Mouse (Mus musculus) embryonic facial prominence, embryonic 10.5 days (tissue): ENCODE results near the gene Odf3l1. TPM values are rescaled to one million over a fixed set of nuclear protein-coding genes. Genes with fewer than 3 reads are reported as not detected.
A peak's percentile ranks its signal among the peaks of the same experiment; 100 is the strongest.

ENCODE experiments used
- DNase-seq: peaks from one replicate; pipeline ENCODE4 v3.0.0-alpha.2; 2017; ENCODE audit warnings: low spot score
- H3K27ac ChIP-seq: fragments of 300-500 bp; sonication (generic); replicated peaks from 2 replicates; pipeline ENCODE4 v1.5.1; 2016; ENCODE audit warnings: mild to moderate bottlenecking
- H3K27me3 ChIP-seq: fragments of 300-500 bp; sonication (generic); replicated peaks from 2 replicates; pipeline ENCODE4 v1.6.1; 2016; ENCODE audit warnings: low read depth, mild to moderate bottlenecking; ENCODE audit not compliant: poor library complexity, severe bottlenecking
- H3K36me3 ChIP-seq: fragments of 300-500 bp; sonication (generic); replicated peaks from 2 replicates; pipeline ENCODE4 v1.6.1; 2016; ENCODE audit warnings: mild to moderate bottlenecking, moderate library complexity
- H3K4me1 ChIP-seq: fragments of 300-500 bp; sonication (generic); 2 replicates; pipeline ENCODE4 v1.6.1; 2016
- H3K4me3 ChIP-seq: fragments of 300-500 bp; sonication (generic); 2 replicates; pipeline ENCODE4 v1.5.1; 2016; ENCODE audit warnings: mild to moderate bottlenecking, moderate library complexity
- H3K9me3 ChIP-seq: fragments of 300-500 bp; sonication (generic); 2 replicates; pipeline ENCODE4 v1.6.1; 2016; ENCODE audit warnings: mild to moderate bottlenecking
- WGBS: fragments of 180-500 bp; shearing (Covaris S2); methylation state at CpG from one replicate; pipeline ENCODE4 v1.1.7; 2016; 5-methylcytosine and 5-hydroxymethylcytosine counted together
- polyA plus RNA-seq: library from polyadenylated mRNA; unstranded; fragments of >200 nt; fragmentation: Nextera tagmentation; extraction: Ambion mirVana; gene quantifications from 2 replicates; pipeline ENCODE4 v1.2.1, GENCODE M21; 2016

Gene Odf3l1
- polyA plus RNA-seq, 1 experiment from 2014 or later, result not detected

GRCm38 (mm10) chr9:56880790-56881189 is 16.3 kb upstream of the Odf3l1 start:
- H3K9me3 ChIP-seq, result no peaks in the 10 kb centered on the region

GRCm38 (mm10) chr9:56877284-56877683 is 12.8 kb upstream of the Odf3l1 start:
- Histone ChIP-seq H3K36me3 (no peaks in the 10 kb centered on the region), H3K9me3 (no peaks in the 10 kb centered on the region), H3K27me3 (peaks cover 5% of the 10 kb centered on the region; the same call in 1 of the 2 replicates), H3K27ac (peak overlapping the region; percentile 24; the same call in 1 of the 2 replicates), H3K4me3 (no peak overlapping the region), H3K4me1 (peaks cover 29% of the 10 kb centered on the region)
- WGBS, result 51% methylated on average over 5 of the region's 5 CpGs
- no peak for DNase-seq

More at GRCm38 (mm10) chr9:56880790-56881189, 16.3 kb upstream of the Odf3l1 start:
- Histone ChIP-seq H3K27ac (peak overlapping the region; percentile 69), H3K4me3 (no peak overlapping the region), H3K36me3 (no peaks in the 10 kb centered on the region), H3K4me1 (peaks cover 35% of the 10 kb centered on the region), H3K27me3 (peaks cover 5% of the 10 kb centered on the region; the same call in 1 of the 2 replicates)
- peak; percentile 43 for DNase-seq
- 48% methylated on average over 9 of the region's 9 CpGs for WGBS

- no peak for DNase-seq
- Histone ChIP-seq H3K4me1 (peaks cover 29% of the 10 kb centered on the region), H3K27me3 (peaks cover 5% of the 10 kb centered on the region; the same call in 1 of the 2 replicates), H3K36me3 (no peaks in the 10 kb centered on the region), H3K4me3 (no peak overlapping the region), H3K9me3 (no peaks in the 10 kb centered on the region), H3K27ac (no peak overlapping the region; the same call in 1 of the 2 replicates)
- 52% methylated on average over 9 of the region's 9 CpGs for WGBS
Observed at GRCm38 (mm10) chr9:56876784-56877183, 12.3 kb upstream of the Odf3l1 start.

- Histone ChIP-seq H3K4me3 (no peak overlapping the region), H3K27ac (no peak overlapping the region), H3K9me3 (no peaks in the 10 kb centered on the region), H3K36me3 (no peaks in the 10 kb centered on the region), H3K4me1 (peaks cover 43% of the 10 kb centered on the region), H3K27me3 (0 out of 2 replicates have a peak, but pooled peaks cover 2% of the 10 kb centered on the region)
- no peak for DNase-seq
- 81% methylated on average over 1 of the region's 1 CpGs for WGBS
Observed at GRCm38 (mm10) chr9:56873097-56873496, 8.6 kb upstream of the Odf3l1 start.

GRCm38 (mm10) chr9:56872105-56872903 is 7.8 kb upstream of the Odf3l1 start:
- Histone ChIP-seq H3K4me1 (peaks cover 48% of the 10 kb centered on the region), H3K4me3 (no peak overlapping the region), H3K36me3 (no peaks in the 10 kb centered on the region), H3K27ac (no peak overlapping the region), H3K9me3 (no peaks in the 10 kb centered on the region), H3K27me3 (peaks cover 10% of the 10 kb centered on the region; the same call in 1 of the 2 replicates)
- WGBS, result 77% methylated on average over 5 of the region's 5 CpGs
- no peak for DNase-seq

- Histone ChIP-seq H3K36me3 (no peaks in the 10 kb centered on the region), H3K27ac (no peak overlapping the region), H3K4me3 (no peak overlapping the region), H3K27me3 (peaks cover 21% of the 10 kb centered on the region), H3K9me3 (no peaks in the 10 kb centered on the region), H3K4me1 (peaks cover 50% of the 10 kb centered on the region)
- WGBS, result 48% methylated on average over 5 of the region's 5 CpGs
- no peak for DNase-seq
Observed at GRCm38 (mm10) chr9:56871191-56871590, 6.7 kb upstream of the Odf3l1 start.

GRCm38 (mm10) chr9:56870778-56871177 is 6.3 kb upstream of the Odf3l1 start:
- no peak for DNase-seq
- Histone ChIP-seq H3K27me3 (peaks cover 25% of the 10 kb centered on the region), H3K4me3 (no peak overlapping the region), H3K36me3 (no peaks in the 10 kb centered on the region), H3K27ac (no peak overlapping the region), H3K4me1 (peaks cover 54% of the 10 kb centered on the region), H3K9me3 (no peaks in the 10 kb centered on the region)
- 76% methylated on average over 10 of the region's 10 CpGs for WGBS

DNA sequence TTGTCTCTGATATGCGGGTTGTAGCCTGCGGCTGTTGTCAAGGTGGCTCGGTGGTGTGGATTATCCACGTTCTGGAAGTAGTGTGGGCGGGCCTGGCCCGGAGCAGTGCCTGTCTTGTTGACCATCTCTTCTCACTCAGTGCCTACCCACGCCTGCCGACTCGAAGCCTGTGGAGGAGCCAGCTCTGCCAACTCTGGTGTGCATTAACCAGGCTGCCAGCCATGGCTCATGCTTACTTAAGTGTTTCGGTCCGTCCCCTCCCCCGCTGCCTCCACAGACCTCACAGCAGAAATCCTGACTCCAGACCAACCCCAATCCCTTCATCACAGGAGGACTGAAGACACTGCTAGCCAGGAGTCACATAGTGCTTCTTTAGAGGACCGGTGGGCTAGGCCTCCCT is 5.1 kb upstream of the Odf3l1 start:
- 80% methylated on average over 13 of the region's 13 CpGs for WGBS
- Histone ChIP-seq H3K27me3 (peaks cover 37% of the 10 kb centered on the region), H3K27ac (no peak overlapping the region), H3K4me1 (peaks cover 66% of the 10 kb centered on the region), H3K9me3 (no peaks in the 10 kb centered on the region), H3K36me3 (no peaks in the 10 kb centered on the region), H3K4me3 (no peak overlapping the region)
- no peak for DNase-seq

DNA sequence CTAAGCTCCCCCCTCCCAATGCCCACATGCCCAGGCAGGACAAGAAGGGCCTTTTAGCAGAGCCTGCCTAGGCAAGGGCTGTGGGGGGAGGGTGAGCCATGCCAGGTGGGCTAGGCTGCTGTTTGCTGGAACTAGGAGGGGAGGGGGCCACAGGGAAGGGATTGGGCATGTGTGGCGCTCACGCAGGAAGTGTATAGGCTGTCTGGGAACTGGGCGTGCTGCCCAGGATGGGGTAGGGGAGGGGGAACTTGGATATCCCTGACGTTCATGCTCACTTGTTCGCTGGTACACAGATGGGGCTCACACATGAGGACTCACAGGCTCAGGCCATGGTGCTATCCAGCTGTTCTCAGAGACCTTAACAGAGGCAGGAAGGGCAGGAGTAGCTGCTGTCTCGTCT is 3.8 kb upstream of the Odf3l1 start:
- H3K4me3 ChIP-seq, result 0 out of 2 replicates have a peak overlapping the region, but pooled peaks have one; percentile 5
- no peak for DNase-seq
- WGBS, result 47% methylated on average over 6 of the region's 6 CpGs
- H3K4me1 ChIP-seq, result peaks cover 78% of the 10 kb centered on the region
- peak overlapping the region; percentile 66 for H3K27ac ChIP-seq
- no peaks in the 10 kb centered on the region for H3K9me3 ChIP-seq
- peaks cover 50% of the 10 kb centered on the region for H3K27me3 ChIP-seq
- no peaks in the 10 kb centered on the region for H3K36me3 ChIP-seq

DNA sequence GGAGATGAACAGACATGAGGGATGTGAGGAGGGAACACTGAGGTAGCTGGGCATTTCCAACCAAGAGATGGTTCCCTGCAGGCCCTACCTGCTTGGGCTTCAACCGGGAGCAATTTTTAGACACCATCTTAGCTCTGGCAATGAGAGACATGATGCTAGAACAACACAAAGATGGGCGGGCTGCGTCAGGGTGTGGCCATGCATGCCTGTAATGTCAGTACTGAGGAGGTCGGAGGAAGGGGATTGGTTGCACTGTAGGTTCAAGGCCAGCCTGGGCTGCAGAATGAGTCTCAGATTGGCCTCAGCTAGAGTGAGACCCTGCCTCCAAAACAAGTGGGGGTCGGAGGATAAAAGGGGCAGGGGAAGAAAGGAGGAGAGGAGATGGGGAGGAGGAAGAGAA is 2.0 kb upstream of the Odf3l1 start:
- DNase-seq, result no peak
- no peaks in the 10 kb centered on the region for H3K9me3 ChIP-seq
- peaks cover 80% of the 10 kb centered on the region for H3K4me1 ChIP-seq
- H3K27ac ChIP-seq, result no peak overlapping the region
- H3K36me3 ChIP-seq, result no peaks in the 10 kb centered on the region
- 82% methylated on average over 5 of the region's 5 CpGs for WGBS
- peaks cover 57% of the 10 kb centered on the region for H3K27me3 ChIP-seq
- H3K4me3 ChIP-seq, result no peak overlapping the region

- 75% methylated on average over 11 of the region's 11 CpGs for WGBS
- Histone ChIP-seq H3K9me3 (no peaks in the 10 kb centered on the region), H3K36me3 (no peaks in the 10 kb centered on the region), H3K4me3 (peak overlapping the region; percentile 57), H3K27me3 (peaks cover 57% of the 10 kb centered on the region), H3K27ac (no peak overlapping the region), H3K4me1 (peaks cover 76% of the 10 kb centered on the region)
- DNase-seq, result no peak
Observed at GRCm38 (mm10) chr9:56865673-56866400, 1.4 kb upstream of the Odf3l1 start.

DNA sequence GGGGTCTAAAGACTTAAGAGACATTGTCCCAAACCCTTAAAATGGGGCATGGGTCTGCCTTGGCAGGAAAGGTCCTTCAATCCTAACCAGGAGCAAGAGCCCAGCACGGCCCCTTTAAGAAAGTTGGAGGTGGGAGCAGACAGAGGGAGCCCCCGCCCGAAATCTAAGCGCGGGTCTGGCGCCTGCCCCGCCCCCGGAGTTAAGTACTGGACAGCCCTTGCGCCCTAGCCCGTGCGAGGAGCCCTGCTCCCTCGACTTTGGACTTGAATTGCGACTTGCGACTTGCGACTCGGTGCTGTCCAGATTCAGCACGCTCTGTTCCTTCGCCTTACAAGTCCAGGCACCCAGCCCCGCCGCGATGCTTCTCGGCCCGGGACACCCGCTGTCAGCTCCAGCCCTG is 353 bp upstream of the Odf3l1 start, which contains the start of gene Cspg4:
Cspg4 (plus strand) TSS at position 202 of the 400 bp plus-strand sequence.
- H3K27me3 ChIP-seq, result peaks cover 57% of the 10 kb centered on the region
- no peaks in the 10 kb centered on the region for H3K36me3 ChIP-seq
- H3K27ac ChIP-seq, result peak within 1 kb of the TSS; percentile 75
- H3K4me1 ChIP-seq, result peaks cover 78% of the 10 kb centered on the region
- 2% methylated on average over 24 of the region's 24 CpGs for WGBS
- peak; percentile 79 for DNase-seq
- H3K4me3 ChIP-seq, result peak within 1 kb of the TSS; percentile 57
- no peaks in the 10 kb centered on the region for H3K9me3 ChIP-seq
